Mouse (Mus musculus) embryonic fibroblast, embryonic 13.5 days (primary cell): ENCODE measurements around the gene Trak2.

Source experiments
- CTCF ChIP-seq: IDR thresholded peaks from 2 replicates; pipeline ENCODE4 v1.5.1; 2011; ENCODE audit warnings: mild to moderate bottlenecking, control low read depth, low read length, moderate library complexity, borderline replicate concordance; ENCODE audit not compliant: insufficient read depth
- POLR2A ChIP-seq: IDR thresholded peaks from 2 replicates; pipeline ENCODE4 v1.6.1; 2011; ENCODE audit warnings: low read depth, mild to moderate bottlenecking, control low read depth, low read length, moderate library complexity

- no peak for TF ChIP-seq CTCF
- TF ChIP-seq POLR2A, result no peak
Observed at GRCm38 (mm10) chr1:58945523-58945922, 27.7 kb downstream of the Trak2 start.
